Mouse (Mus musculus) MEL (cell line): ENCODE results near the gene Gm20388. TPM values are rescaled to one million over a fixed set of nuclear protein-coding genes. Genes with fewer than 3 reads are reported as not detected.
A peak's percentile ranks its signal among the peaks of the same experiment; 100 is the strongest.

Experiments
- DNase-seq: peaks from one replicate; pipeline ENCODE4 v3.0.0; 2011; ENCODE audit warnings: low read depth, low spot score
- H3K27ac ChIP-seq: 2 replicates; pipeline ENCODE4 v1.5.1; 2012; ENCODE audit warnings: low read depth, mild to moderate bottlenecking, control low read depth, low read length, moderate library complexity; ENCODE audit not compliant: control insufficient read depth
- H3K27me3 ChIP-seq, 2 experiments: fragments of 150-350 bp in 1 of 2; sonication (generic) in 1 of 2; 2 replicates each; pipeline ENCODE4 v1.6.1; 2012; ENCODE audit warnings: low read length in 2 of 2, mild to moderate bottlenecking in 2 of 2, improper control_type of control experiment in 1 of 2, moderate library complexity in 1 of 2; ENCODE audit not compliant: insufficient read depth in 2 of 2, control insufficient read depth in 1 of 2
- H3K36me3 ChIP-seq, 2 experiments: 2 replicates each; pipeline ENCODE4 v1.6.1; 2012 to 2014; ENCODE audit warnings: low read length in 2 of 2, improper control_type of control experiment in 1 of 2, inconsistent platforms in 1 of 2, mild to moderate bottlenecking in 1 of 2; ENCODE audit not compliant: insufficient read depth in 2 of 2, control insufficient read depth in 1 of 2
- H3K4me1 ChIP-seq, 2 experiments: fragments of 150-350 bp in 1 of 2; sonication (generic) in 1 of 2; 2 replicates each; pipeline ENCODE4 v1.6.1; 2012; ENCODE audit warnings: low read length in 2 of 2, improper control_type of control experiment in 1 of 2, mild to moderate bottlenecking in 1 of 2; ENCODE audit not compliant: insufficient read depth in 2 of 2, control insufficient read depth in 1 of 2
- H3K4me3 ChIP-seq, 2 experiments: fragments of 150-350 bp in 1 of 2; sonication (generic) in 1 of 2; 2 replicates each; pipeline ENCODE4 v1.5.1; 2012; ENCODE audit warnings: low read depth in 2 of 2, low read length in 2 of 2, mild to moderate bottlenecking in 2 of 2, moderate library complexity in 2 of 2, control low read depth in 1 of 2, improper control_type of control experiment in 1 of 2; ENCODE audit not compliant: control insufficient read depth in 1 of 2, insufficient read depth in 1 of 2
- H3K79me2 ChIP-seq: 2 replicates; pipeline ENCODE4 v1.6.1; 2012; ENCODE audit warnings: mild to moderate bottlenecking, low read length, moderate library complexity; ENCODE audit not compliant: control insufficient read depth, poor library complexity, insufficient read depth
- H3K9ac ChIP-seq: 2 replicates; pipeline ENCODE4 v1.6.1; 2012; ENCODE audit warnings: low read depth, mild to moderate bottlenecking, control low read depth, low read length, moderate library complexity; ENCODE audit not compliant: control insufficient read depth, poor library complexity, severe bottlenecking
- H3K9me3 ChIP-seq: fragments of 150-350 bp; sonication (generic); replicated peaks from 2 replicates; pipeline ENCODE4 v1.6.1; 2012; ENCODE audit warnings: mild to moderate bottlenecking, low read length, improper control_type of control experiment, moderate library complexity; ENCODE audit not compliant: insufficient read depth
- BHLHE40 ChIP-seq: IDR thresholded peaks from 2 replicates; pipeline ENCODE4 v1.6.1; 2012; ENCODE audit warnings: low read depth, mild to moderate bottlenecking, inconsistent platforms, low read length, improper control_type of control experiment, borderline replicate concordance
- CHD1 ChIP-seq: IDR thresholded peaks from 2 replicates; pipeline ENCODE4 v1.6.1; 2012; ENCODE audit warnings: low read depth, mild to moderate bottlenecking, inconsistent platforms, low read length, improper control_type of control experiment
- CHD2 ChIP-seq: IDR thresholded peaks from 2 replicates; pipeline ENCODE4 v1.6.1; 2011; ENCODE audit warnings: low read length, improper control_type of control experiment
- CTCF ChIP-seq, 3 experiments: IDR thresholded peaks in 2 of 3; conservative IDR thresholded peaks in 1 of 3; 2 replicates each; pipeline ENCODE4 v1.5.1; 2011 to 2012; ENCODE audit warnings: low read length in 3 of 3, low read depth in 2 of 3, mild to moderate bottlenecking in 2 of 3, improper control_type of control experiment in 1 of 3, inconsistent platforms in 1 of 3, mixed read lengths in 1 of 3, moderate library complexity in 1 of 3; ENCODE audit not compliant: control insufficient read depth in 1 of 3, insufficient read depth in 1 of 3, poor library complexity in 1 of 3, severe bottlenecking in 1 of 3
- E2F4 ChIP-seq: IDR thresholded peaks from 2 replicates; pipeline ENCODE4 v1.6.1; 2011; ENCODE audit warnings: low read depth, low read length, improper control_type of control experiment, borderline replicate concordance
- ELF1 ChIP-seq: IDR thresholded peaks from 2 replicates; pipeline ENCODE4 v1.6.1; 2014; ENCODE audit warnings: low read depth, mild to moderate bottlenecking, inconsistent platforms, low read length, improper control_type of control experiment, moderate library complexity
- EP300 ChIP-seq, 2 experiments: IDR thresholded peaks; 2 replicates each; pipeline ENCODE4 v1.6.1; 2011; ENCODE audit warnings: improper control_type of control experiment in 2 of 2, low read length in 2 of 2, low read depth in 1 of 2, mild to moderate bottlenecking in 1 of 2
- ETS1 ChIP-seq: IDR thresholded peaks from 2 replicates; pipeline ENCODE4 v1.6.1; 2012; ENCODE audit warnings: low read depth, mild to moderate bottlenecking, inconsistent platforms, low read length, improper control_type of control experiment, moderate library complexity
- GABPA ChIP-seq: IDR thresholded peaks from 2 replicates; pipeline ENCODE4 v1.6.1; 2012; ENCODE audit warnings: low read depth, mild to moderate bottlenecking, inconsistent platforms, low read length, improper control_type of control experiment, moderate library complexity
- GATA1 ChIP-seq: IDR thresholded peaks from 2 replicates; pipeline ENCODE4 v1.6.1; 2011; ENCODE audit warnings: low read depth, low read length, improper control_type of control experiment
- HCFC1 ChIP-seq: IDR thresholded peaks from 2 replicates; pipeline ENCODE4 v1.6.1; 2012; ENCODE audit warnings: low read depth, mild to moderate bottlenecking, inconsistent platforms, low read length, improper control_type of control experiment, moderate library complexity
- KAT2A ChIP-seq: conservative IDR thresholded peaks from 2 replicates; pipeline ENCODE4 v1.6.1; 2012; ENCODE audit warnings: low read depth, low read length, improper control_type of control experiment, inconsistent platforms
- MAFK ChIP-seq: IDR thresholded peaks from 2 replicates; pipeline ENCODE4 v1.6.1; 2011; ENCODE audit warnings: low read depth, mild to moderate bottlenecking, low read length, improper control_type of control experiment, borderline replicate concordance
- MAX ChIP-seq: IDR thresholded peaks from 2 replicates; pipeline ENCODE4 v1.6.1; 2011; ENCODE audit warnings: low read length, improper control_type of control experiment
- MAZ ChIP-seq: IDR thresholded peaks from 2 replicates; pipeline ENCODE4 v1.6.1; 2012; ENCODE audit warnings: low read depth, mild to moderate bottlenecking, inconsistent platforms, low read length, improper control_type of control experiment
- MEF2A ChIP-seq: IDR thresholded peaks from 2 replicates; pipeline ENCODE4 v1.6.1; 2014; ENCODE audit warnings: low read depth, mild to moderate bottlenecking, inconsistent platforms, low read length, improper control_type of control experiment; ENCODE audit not compliant: poor library complexity, insufficient replicate concordance, severe bottlenecking; ENCODE audit errors: extremely low read depth
- MXI1 ChIP-seq: IDR thresholded peaks from 2 replicates; pipeline ENCODE4 v1.6.1; 2011; ENCODE audit warnings: mild to moderate bottlenecking, low read depth, low read length, improper control_type of control experiment
- MYB ChIP-seq: IDR thresholded peaks from 2 replicates; pipeline ENCODE4 v1.6.1; 2011; ENCODE audit warnings: mild to moderate bottlenecking, low read depth, low read length, improper control_type of control experiment
- MYC ChIP-seq: IDR thresholded peaks from 2 replicates; pipeline ENCODE4 v1.6.1; 2011; ENCODE audit warnings: low read depth, mild to moderate bottlenecking, low read length, improper control_type of control experiment, moderate library complexity
- NELFE ChIP-seq: IDR thresholded peaks from 2 replicates; pipeline ENCODE4 v1.6.1; 2011; ENCODE audit warnings: low read depth, low read length, improper control_type of control experiment
- NRF1 ChIP-seq: IDR thresholded peaks from 2 replicates; pipeline ENCODE4 v1.6.1; 2014; ENCODE audit warnings: low read depth, mild to moderate bottlenecking, inconsistent platforms, low read length, improper control_type of control experiment, moderate library complexity; ENCODE audit not compliant: poor library complexity, insufficient read depth, severe bottlenecking
- POLR2A ChIP-seq, 2 experiments: IDR thresholded peaks; 2 replicates each; pipeline ENCODE4 v1.6.1; 2011 to 2012; ENCODE audit warnings: low read length in 2 of 2, mild to moderate bottlenecking in 2 of 2, control low read depth in 1 of 2, improper control_type of control experiment in 1 of 2, low read depth in 1 of 2, moderate library complexity in 1 of 2; ENCODE audit not compliant: control insufficient read depth in 1 of 2, insufficient read depth in 1 of 2, poor library complexity in 1 of 2
- POLR2AphosphoS2 ChIP-seq: IDR thresholded peaks from 2 replicates; pipeline ENCODE4 v1.6.1; 2011; ENCODE audit warnings: low read length, improper control_type of control experiment
- POLR2AphosphoS5 ChIP-seq: IDR thresholded peaks from 2 replicates; pipeline ENCODE4 v1.6.1; 2012; ENCODE audit warnings: low read depth, borderline replicate concordance, mild to moderate bottlenecking, inconsistent platforms, low read length, moderate library complexity, mixed read lengths
- RAD21 ChIP-seq: IDR thresholded peaks from 2 replicates; pipeline ENCODE4 v1.6.1; 2011; ENCODE audit warnings: mild to moderate bottlenecking, low read depth, low read length, improper control_type of control experiment
- RCOR1 ChIP-seq: IDR thresholded peaks from 2 replicates; pipeline ENCODE4 v1.6.1; 2012; ENCODE audit warnings: low read depth, mild to moderate bottlenecking, inconsistent platforms, low read length, improper control_type of control experiment
- SIN3A ChIP-seq: IDR thresholded peaks from 2 replicates; pipeline ENCODE4 v1.6.1; 2012; ENCODE audit warnings: low read length, improper control_type of control experiment, inconsistent platforms
- SMC3 ChIP-seq: IDR thresholded peaks from 2 replicates; pipeline ENCODE4 v1.6.1; 2011; ENCODE audit warnings: low read depth, low read length, improper control_type of control experiment
- TAL1 ChIP-seq: IDR thresholded peaks from 2 replicates; pipeline ENCODE4 v1.6.1; 2012; ENCODE audit warnings: mild to moderate bottlenecking, inconsistent platforms, low read length, moderate library complexity, mixed read lengths
- TBP ChIP-seq: IDR thresholded peaks from 2 replicates; pipeline ENCODE4 v1.8.0; 2011; ENCODE audit warnings: low read depth, low read length, improper control_type of control experiment
- TCF12 ChIP-seq: IDR thresholded peaks from 2 replicates; pipeline ENCODE4 v1.6.1; 2014; ENCODE audit warnings: low read depth, mild to moderate bottlenecking, inconsistent platforms, low read length, improper control_type of control experiment, moderate library complexity
- UBTF ChIP-seq: IDR thresholded peaks from 2 replicates; pipeline ENCODE4 v1.6.1; 2012; ENCODE audit warnings: low read depth, mild to moderate bottlenecking, inconsistent platforms, low read length, improper control_type of control experiment, moderate library complexity, borderline replicate concordance; ENCODE audit not compliant: insufficient read depth
- USF1 ChIP-seq: IDR thresholded peaks from 2 replicates; pipeline ENCODE4 v1.6.1; 2014; ENCODE audit warnings: low read depth, mild to moderate bottlenecking, inconsistent platforms, low read length, improper control_type of control experiment, moderate library complexity
- USF2 ChIP-seq, 2 experiments: IDR thresholded peaks; 2 replicates each; pipeline ENCODE4 v1.6.1; 2011 to 2012; ENCODE audit warnings: improper control_type of control experiment in 2 of 2, low read length in 2 of 2, borderline replicate concordance in 1 of 2, inconsistent platforms in 1 of 2, low read depth in 1 of 2, mild to moderate bottlenecking in 1 of 2; ENCODE audit not compliant: insufficient read depth in 1 of 2
- ZC3H11A ChIP-seq: IDR thresholded peaks from 2 replicates; pipeline ENCODE4 v1.6.1; 2012; ENCODE audit warnings: low read depth, mild to moderate bottlenecking, inconsistent platforms, low read length, improper control_type of control experiment
- ZKSCAN1 ChIP-seq: IDR thresholded peaks from 2 replicates; pipeline ENCODE4 v1.6.1; 2012; ENCODE audit warnings: low read depth, mild to moderate bottlenecking, inconsistent platforms, low read length, improper control_type of control experiment, moderate library complexity
- ZMIZ1 ChIP-seq: IDR thresholded peaks from 2 replicates; pipeline ENCODE4 v1.6.1; 2012; ENCODE audit warnings: low read depth, mild to moderate bottlenecking, inconsistent platforms, low read length, improper control_type of control experiment, moderate library complexity
- ZNF384 ChIP-seq: IDR thresholded peaks from 2 replicates; pipeline ENCODE4 v1.6.1; 2012; ENCODE audit warnings: low read depth, mild to moderate bottlenecking, inconsistent platforms, low read length, improper control_type of control experiment
- polyA plus RNA-seq, 2 experiments: library from polyadenylated mRNA; stranded (reverse) in 1 of 2; unstranded in 1 of 2; fragments of >175 nt in 1 of 2; fragments of >200 nt in 1 of 2; gene quantifications; 2 replicates each; pipeline versions ENCODE4 v1.2.1 to v1.2.4; 2012; ENCODE audit warnings: low replicate concordance in 2 of 2, low read depth in 1 of 2; ENCODE audit not compliant: insufficient read length in 2 of 2, insufficient read depth in 1 of 2, missing spikeins in 1 of 2
- total RNA-seq: library from RNA; depleted of rRNA; stranded (reverse); fragments of 300-350 nt; gene quantifications from 2 replicates; pipeline ENCODE4 v1.2.3, GENCODE M21; 2012

Gene Gm20388
- total and polyA plus RNA-seq, 3 experiments, result 11.1 to 17.8 TPM; not detected in 1

DNA sequence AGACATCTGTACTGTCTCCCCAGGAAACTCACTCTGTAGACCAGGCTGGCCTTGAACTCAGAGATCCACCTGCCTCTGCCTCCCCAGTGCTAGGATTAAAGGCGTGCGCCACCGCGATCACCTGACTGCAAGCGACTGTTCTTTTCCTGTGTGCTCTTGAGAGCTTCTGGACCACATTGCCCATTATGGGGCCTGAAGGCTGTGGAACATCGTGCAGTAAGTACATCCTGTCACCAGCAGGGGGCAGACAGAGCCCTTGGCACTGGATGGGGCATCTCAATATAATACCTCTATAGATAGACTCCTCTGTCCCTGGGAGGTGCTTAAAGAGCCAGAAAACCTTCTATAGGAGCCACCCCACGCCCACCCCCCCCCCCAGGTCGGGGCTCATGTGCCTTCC lies 2924.3 kb downstream of the Gm20388 start:
- H3K27ac ChIP-seq, result no peak overlapping the region
- H3K4me3 ChIP-seq, result no peak overlapping the region
- no peaks in the 10 kb centered on the region for H3K27me3 ChIP-seq
- DNase-seq, result peak; percentile 94
- H3K9me3 ChIP-seq, result no peaks in the 10 kb centered on the region
- no peaks in the 10 kb centered on the region for H3K79me2 ChIP-seq
- H3K4me1 ChIP-seq, result 0 out of 4 replicates have a peak, but pooled peaks cover 0 to 2% of the 10 kb centered on the region in 2 experiments
- no peak overlapping the region for H3K9ac ChIP-seq
- H3K36me3 ChIP-seq, result no peaks in the 10 kb centered on the region
- TF ChIP-seq ZNF384 (peak; percentile 55), GABPA (no peak), RCOR1 (no peak), USF1 (peak; percentile 70), CHD1 (no peak), E2F4 (no peak), POLR2AphosphoS2 (no peak), POLR2AphosphoS5 (no peak), CHD2 (no peak), ETS1 (no peak), NRF1 (no peak), GATA1 (peak; percentile 20; the same call in 1 of the 2 replicates), KAT2A (no peak), POLR2A (IDR thresholded peaks at IDR 0.05; ENCODE audit: control insufficient read depth in 1 of 2, insufficient read depth in 1 of 2, low read depth in 1 of 2, low read length in 2 of 2, poor library complexity in 1 of 2) (no peak), ELF1 (peak; percentile 42; the same call in 1 of the 2 replicates), MAZ (peak; percentile 79), TCF12 (no peak), MEF2A (no peak), MAFK (no peak), MAX (peak; percentile 41; the same call in 1 of the 2 replicates), EP300 (IDR thresholded peaks at IDR 0.05; ENCODE audit: low read depth in 1 of 2, low read length in 2 of 2) (no peak), UBTF (no peak), SMC3 (peak; percentile 99), USF2 (IDR thresholded peaks at IDR 0.05; ENCODE audit: borderline replicate concordance in 1 of 2, insufficient read depth in 1 of 2, low read depth in 1 of 2, low read length in 2 of 2) (no peak), ZMIZ1 (no peak), TBP (peak; percentile 89), TAL1 (no peak), BHLHE40 (0 out of 2 replicates have a peak, but pooled peaks have one; percentile 46), ZKSCAN1 (no peak), ZC3H11A (peak; percentile 97), NELFE (no peak), MYB (no peak), CTCF (IDR thresholded peaks at IDR 0.05 in 2 of 3, conservative IDR thresholded peaks at IDR 0.05 in 1 of 3; ENCODE audit: control insufficient read depth in 1 of 3, insufficient read depth in 1 of 3, low read depth in 2 of 3, low read length in 3 of 3, poor library complexity in 1 of 3, severe bottlenecking in 1 of 3) (peak; percentile 92 to 98 (median 97)), SIN3A (peak; percentile 76), HCFC1 (peak; percentile 41; the same call in 1 of the 2 replicates), MXI1 (peak; percentile 58; the same call in 1 of the 2 replicates), MYC (peak; percentile 90), RAD21 (peak; percentile 97)
